Mouse (Mus musculus) megakaryocyte progenitor cell, adult 5-6 weeks (primary cell): ENCODE measurements around the gene 2810004N23Rik. TPM values are rescaled to one million over a fixed set of nuclear protein-coding genes. Genes with fewer than 3 reads are reported as not detected.
A peak's percentile ranks its signal among the peaks of the same experiment; 100 is the strongest.

Experiments
- ATAC-seq: replicated peaks from 2 replicates; pipeline ENCODE4 v1.8.0; 2016; ENCODE audit warnings: mild to moderate bottlenecking, moderate TSS enrichment, inconsistent platforms; ENCODE audit not compliant: poor library complexity
- total RNA-seq, 2 experiments: library from RNA; stranded (forward) in 1 of 2; stranded (reverse) in 1 of 2; fragments of 157-497, 149-512 nt in 1 of 2; fragments of 200-1000 nt in 1 of 2; gene quantifications; 2 replicates each; pipeline versions ENCODE4 v1.2.3 to v1.2.4; 2015 to 2017

The 2810004N23Rik gene
- total RNA-seq, 2 experiments from 2014 or later: 35.7 to 68.5 TPM

DNA sequence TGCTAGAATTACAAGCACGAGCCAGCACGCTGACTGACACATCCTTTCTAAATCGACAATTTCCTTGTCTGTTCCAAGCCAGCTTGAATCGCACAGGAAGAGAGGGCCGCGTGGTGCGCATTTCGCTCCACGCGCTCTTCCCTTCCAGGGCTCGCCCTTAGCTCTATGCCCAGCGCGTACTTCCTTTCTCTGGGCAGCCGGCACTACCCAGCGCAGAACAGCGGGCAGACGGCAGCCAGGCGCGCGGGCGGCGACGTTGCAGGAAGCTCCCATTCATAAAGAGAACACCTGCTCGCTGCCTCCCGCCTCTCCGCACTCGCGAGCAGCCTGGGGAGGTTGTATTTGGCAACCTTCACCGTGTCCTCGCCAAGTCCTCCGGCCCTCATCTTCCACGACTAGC is 70.7 kb downstream of the 2810004N23Rik start:
- ATAC-seq: 0 out of 2 replicates have a peak, but pooled peaks have one; percentile 20

DNA sequence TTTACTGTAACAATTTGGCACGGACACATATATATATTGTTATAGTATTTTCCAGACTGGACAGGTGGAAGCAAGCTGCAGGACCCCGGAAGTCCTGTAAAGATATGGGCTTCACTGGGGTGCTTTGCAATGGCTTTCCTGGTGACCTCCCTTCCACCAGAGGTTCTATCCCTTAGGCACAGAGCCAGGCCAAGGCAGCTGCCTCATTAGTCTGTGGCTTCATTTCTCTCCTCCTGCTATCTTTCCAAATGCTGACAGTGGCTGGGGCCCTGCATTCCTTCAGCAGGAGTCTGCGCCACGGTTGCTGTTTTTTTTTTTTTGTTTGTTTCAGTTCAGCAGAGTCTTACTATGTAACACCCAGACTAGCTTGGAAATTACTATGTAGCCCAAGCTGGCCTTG is 71.2 kb downstream of the 2810004N23Rik start:
- ATAC-seq: no peak

DNA sequence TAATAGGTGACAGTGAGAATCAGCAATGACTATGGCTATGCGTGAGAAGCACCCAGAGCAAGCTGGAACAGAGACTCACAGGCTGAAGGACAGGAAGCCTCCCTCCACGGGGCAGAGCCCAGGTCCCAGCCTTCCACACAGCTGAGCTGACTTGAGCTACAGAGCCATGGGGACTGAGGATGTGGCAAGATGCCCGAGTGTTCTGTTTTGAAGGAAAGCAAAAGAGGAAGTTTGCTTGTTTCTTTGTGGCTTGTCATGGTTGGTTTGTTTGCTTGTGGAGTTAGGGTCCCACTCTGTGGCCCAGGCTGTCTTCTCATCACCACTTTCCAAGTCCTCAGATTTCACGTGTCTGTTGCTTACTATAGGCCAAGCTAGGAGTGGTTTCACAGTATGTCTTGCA is 72.2 kb downstream of the 2810004N23Rik start:
- ATAC-seq: 0 out of 2 replicates have a peak, but pooled peaks have one; percentile 26

Other genes with a start within 250 kb of the 2810004N23Rik start
- gene 2310022B05Rik, start 199.8 kb downstream of the 2810004N23Rik start, total RNA-seq (2015): 6.3 and 7.0 TPM in 2 replicates
- gene 2310022B05Rik, start 199.8 kb downstream of the 2810004N23Rik start, total RNA-seq (2017): 3.0 and 3.1 TPM in 2 replicates
- gene Ttc13, start 141.1 kb downstream of the 2810004N23Rik start, total RNA-seq (2015): 49.9 and 51.7 TPM in 2 replicates
- 52.1 and 52.3 TPM in 2 replicates for gene Ttc13, start 141.1 kb downstream of the 2810004N23Rik start, total RNA-seq (2017)
- 10.1 and 13.3 TPM in 2 replicates for gene Arv1, start 141.0 kb downstream of the 2810004N23Rik start, total RNA-seq (2015)
- 4.0 and 5.8 TPM in 2 replicates for gene Arv1, start 141.0 kb downstream of the 2810004N23Rik start, total RNA-seq (2017)
- gene Fam89a, start 111.3 kb downstream of the 2810004N23Rik start, total RNA-seq (2015): not detected in 2 replicates
- gene Fam89a, start 111.3 kb downstream of the 2810004N23Rik start, total RNA-seq (2017): not detected in 2 replicates
- not detected in 2 replicates for gene Trim67, start 70.0 kb downstream of the 2810004N23Rik start, total RNA-seq (2015)
- 0.07 TPM in 1 of 2 replicates, not detected in the other for gene Trim67, start 70.0 kb downstream of the 2810004N23Rik start, total RNA-seq (2017)
- gene Gnpat, start 87 bp downstream of the 2810004N23Rik start, total RNA-seq (2015): 108 and 116 TPM in 2 replicates
- gene Gnpat, start 87 bp downstream of the 2810004N23Rik start, total RNA-seq (2017): 103 and 104 TPM in 2 replicates
- gene Exoc8, start 34.6 kb upstream of the 2810004N23Rik start, total RNA-seq (2015): 7.9 and 8.7 TPM in 2 replicates
- gene Exoc8, start 34.6 kb upstream of the 2810004N23Rik start, total RNA-seq (2017): 12.8 and 17.7 TPM in 2 replicates
- gene Sprtn, start 34.8 kb upstream of the 2810004N23Rik start, total RNA-seq (2015): 15.7 and 19.1 TPM in 2 replicates
- 19.6 and 25.5 TPM in 2 replicates for gene Sprtn, start 34.8 kb upstream of the 2810004N23Rik start, total RNA-seq (2017)
- gene Egln1, start 86.2 kb upstream of the 2810004N23Rik start, total RNA-seq (2015): 30.2 and 32.0 TPM in 2 replicates
- 21.9 and 25.0 TPM in 2 replicates for gene Egln1, start 86.2 kb upstream of the 2810004N23Rik start, total RNA-seq (2017)
- 52.7 and 57.6 TPM in 2 replicates for gene Tsnax, start 149.9 kb upstream of the 2810004N23Rik start, total RNA-seq (2015)
- gene Tsnax, start 149.9 kb upstream of the 2810004N23Rik start, total RNA-seq (2017): 71.7 and 88.4 TPM in 2 replicates
- gene Disc1, start 191.1 kb upstream of the 2810004N23Rik start, total RNA-seq (2015): 1.0 and 1.2 TPM in 2 replicates
- gene Disc1, start 191.1 kb upstream of the 2810004N23Rik start, total RNA-seq (2017): 1.1 and 1.4 TPM in 2 replicates